In the genomic region with DNA sequence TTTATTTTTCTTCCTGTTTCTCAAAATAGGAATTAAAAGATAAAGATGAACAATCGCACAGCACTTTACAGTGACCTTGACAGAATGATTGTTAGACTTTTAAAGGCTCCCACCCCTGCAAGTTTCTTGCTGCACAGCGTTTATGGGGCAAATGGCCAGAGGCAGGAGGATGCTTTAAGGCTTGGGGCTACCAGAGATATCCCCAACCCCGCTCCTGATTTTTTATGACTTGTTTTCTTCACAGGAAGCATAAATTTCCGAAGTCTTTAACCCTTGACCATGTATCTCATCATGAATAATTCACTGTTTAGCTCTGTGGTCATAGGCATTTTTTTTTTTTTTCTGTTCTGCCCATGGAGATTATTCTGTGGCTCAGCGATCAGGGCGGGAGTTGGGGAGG, we compare ENCODE assay signal across 25 mouse cellular contexts. TPM values are rescaled to one million over a fixed set of nuclear protein-coding genes. Genes with fewer than 3 reads are reported as not detected.
A peak's percentile ranks its signal among the peaks of the same experiment; 100 is the strongest.
DNase-seq lines count a peak whose midpoint lies in the region; ATAC-seq and TF ChIP-seq lines count a peak whose summit lies in the region.
"Had no signal": no experiment of that assay in that cellular context is flagged by ENCODE, and none has a peak within 500 bp of the region (broad histone marks: within the 10 kb centered on the region; RNA-seq: fewer than 3 reads in every experiment).

No protein-coding gene starts in this region.

- peak; percentile 57; the same call in 1 of the 2 replicates for ATAC-seq in kidney, embryonic 14.5 days (ENCODE audit: low FRiP score, low TSS enrichment)
- no peak for ATAC-seq in liver, embryonic 11.5 days (replicated peaks; ENCODE audit: low FRiP score)
- ATAC-seq: CD4-positive, CD25-positive, alpha-beta regulatory T cell, adult 4 months; forebrain, embryonic 14.5 days had no signal

- H3K4me1 ChIP-seq in kidney, embryonic 14.5 days (ENCODE audit: control insufficient read depth, insufficient read depth, low read length): 0 out of 2 replicates have a peak, but pooled peaks cover 6% of the 10 kb centered on the region
- no peaks in the 10 kb centered on the region; the same call in 1 of the 2 replicates for H3K4me1 ChIP-seq in liver, adult 2 months (ENCODE audit: control insufficient read depth, insufficient read depth, low read length)
- no peaks in the 10 kb centered on the region for H3K4me1 ChIP-seq in liver, embryonic 11.5 days (replicated peaks; ENCODE audit: control insufficient read depth, insufficient read depth, low read length)
- no peaks in the 10 kb centered on the region for H3K4me1 ChIP-seq in limb, embryonic 10.5 days
- H3K4me1 ChIP-seq: embryonic facial prominence, embryonic 15.5 days; hindbrain, embryonic 12.5 days had no signal

- H3K27me3 ChIP-seq in kidney, embryonic 14.5 days (ENCODE audit: control insufficient read depth, insufficient read depth, low read length): no peaks in the 10 kb centered on the region
- H3K27me3 ChIP-seq in liver, adult 2 months (ENCODE audit: control insufficient read depth, insufficient read depth, low read length): no peaks in the 10 kb centered on the region
- H3K27me3 ChIP-seq in liver, embryonic 11.5 days (replicated peaks; ENCODE audit: control insufficient read depth, insufficient read depth, low read length): no peaks in the 10 kb centered on the region
- H3K27me3 ChIP-seq in limb, embryonic 10.5 days (ENCODE audit: low read depth, poor library complexity, severe bottlenecking): no peaks in the 10 kb centered on the region
- H3K27me3 ChIP-seq: embryonic facial prominence, embryonic 15.5 days; hindbrain, embryonic 12.5 days had no signal

- no peak overlapping the region for H3K4me2 ChIP-seq in kidney, embryonic 14.5 days (replicated peaks; ENCODE audit: low read depth, low read length)
- no peak overlapping the region for H3K4me2 ChIP-seq in liver, embryonic 11.5 days
- H3K4me2 ChIP-seq: embryonic facial prominence, embryonic 15.5 days; hindbrain, embryonic 12.5 days had no signal

- TF ChIP-seq POLR2A in liver, adult 2 months (IDR thresholded peaks at IDR 0.05; ENCODE audit: extremely low read depth, insufficient read depth, low read length): no peak

- H3K36me3 ChIP-seq in kidney, embryonic 14.5 days (ENCODE audit: control insufficient read depth, insufficient read depth, low read length): no peaks in the 10 kb centered on the region
- no peaks in the 10 kb centered on the region for H3K36me3 ChIP-seq in liver, adult 2 months (ENCODE audit: control insufficient read depth, insufficient read depth, low read length)
- H3K36me3 ChIP-seq in liver, embryonic 11.5 days (ENCODE audit: control insufficient read depth, insufficient read depth, low read length): no peaks in the 10 kb centered on the region
- no peaks in the 10 kb centered on the region for H3K36me3 ChIP-seq in limb, embryonic 10.5 days
- H3K36me3 ChIP-seq: embryonic facial prominence, embryonic 15.5 days; forebrain, embryonic 10.5 days; G1E; hindbrain, embryonic 12.5 days had no signal

- no peak overlapping the region for H3K9ac ChIP-seq in kidney, embryonic 14.5 days (ENCODE audit: low read depth, low read length)
- H3K9ac ChIP-seq in liver, adult 2 months (ENCODE audit: low read depth, low read length): no peak overlapping the region
- H3K9ac ChIP-seq in liver, embryonic 11.5 days (ENCODE audit: low read depth, low read length): no peak overlapping the region
- H3K9ac ChIP-seq: embryonic facial prominence, embryonic 15.5 days; hindbrain, embryonic 12.5 days had no signal

- peak; percentile 7 for DNase-seq in embryo, embryonic 10.5 days (ENCODE audit: low spot score)
- DNase-seq in embryo, embryonic 9.5 days (ENCODE audit: extremely low spot score): no peak
- DNase-seq in kidney, adult 11 months: no peak
- DNase-seq in liver, adult 2 months (ENCODE audit: extremely low read depth, low read depth, low spot score): peak; percentile 11
- DNase-seq in liver, embryonic 11.5 days (ENCODE audit: low spot score): no peak
- peak; percentile 13 to 16 for DNase-seq in kidney, postnatal 4 days
- DNase-seq in limb, embryonic 10.5 days (ENCODE audit: low spot score): no peak
- DNase-seq: adrenal gland, adult 8-10 months; B cell, adult 2 months; cerebellum, adult 11 months; cerebellum, adult 8-10 months; gastrocnemius, adult 2 months; gastrocnemius, postnatal 25 days; heart, postnatal 10 days; heart, postnatal 4 days had no signal

- H3K4me3 ChIP-seq in kidney, embryonic 14.5 days (ENCODE audit: low read length): no peak overlapping the region
- H3K4me3 ChIP-seq in liver, adult 2 months (ENCODE audit: insufficient read depth, low read depth, low read length): no peak overlapping the region
- no peak overlapping the region for H3K4me3 ChIP-seq in liver, embryonic 11.5 days (ENCODE audit: low read depth, low read length)
- H3K4me3 ChIP-seq in limb, embryonic 10.5 days: no peak overlapping the region
- H3K4me3 ChIP-seq: embryonic facial prominence, embryonic 15.5 days; erythroblast, embryonic 14.5 days; forebrain, embryonic 10.5 days; gastrocnemius, adult 2 months; hindbrain, embryonic 12.5 days had no signal

- H3K27ac ChIP-seq in kidney, embryonic 14.5 days (ENCODE audit: low read depth, low read length): no peak overlapping the region
- no peak overlapping the region for H3K27ac ChIP-seq in liver, adult 2 months (replicated peaks; ENCODE audit: insufficient read depth, low read depth, low read length)
- H3K27ac ChIP-seq in liver, embryonic 11.5 days (ENCODE audit: low read depth, low read length): no peak overlapping the region
- H3K27ac ChIP-seq in limb, embryonic 10.5 days: no peak overlapping the region
- H3K27ac ChIP-seq: embryonic facial prominence, embryonic 15.5 days; forebrain, embryonic 10.5 days; gastrocnemius, adult 2 months; hindbrain, embryonic 12.5 days had no signal

- no peaks in the 10 kb centered on the region for H3K9me3 ChIP-seq in kidney, embryonic 14.5 days (ENCODE audit: control insufficient read depth, low read length)
- H3K9me3 ChIP-seq in liver, embryonic 11.5 days (ENCODE audit: control insufficient read depth, low read length): no peaks in the 10 kb centered on the region
- H3K9me3 ChIP-seq in limb, embryonic 10.5 days (replicated peaks): no peaks in the 10 kb centered on the region
- H3K9me3 ChIP-seq: embryonic facial prominence, embryonic 15.5 days; forebrain, embryonic 10.5 days; hindbrain, embryonic 12.5 days had no signal

- no peak for TF ChIP-seq CTCF in liver, adult 2 months (IDR thresholded peaks at IDR 0.05; ENCODE audit: low read depth, low read length)

- 25% methylated on average over 6 of the region's 6 CpGs for WGBS in kidney, embryonic 14.5 days
- WGBS in liver, adult 2 months: 68% methylated on average over 6 of the region's 6 CpGs
- WGBS in liver, embryonic 11.5 days: 50% methylated on average over 6 of the region's 6 CpGs
- 60% methylated on average over 6 of the region's 6 CpGs for WGBS in limb, embryonic 10.5 days

- H3K79me2 ChIP-seq in liver, adult 2 months (ENCODE audit: control insufficient read depth, insufficient read depth, low read length): no peaks in the 10 kb centered on the region

RNA-seq across cellular contexts. Expression of gene Mb21d2, which starts 55.5 kb away (rescaled TPM):
- polyA plus RNA-seq in kidney, embryonic 14.5 days (2014; fragmentation: Nextera tagmentation; extraction: Ambion mirVana): 6.3 and 9.4 TPM in 2 replicates
- 8.3 and 8.6 TPM in 2 replicates for total RNA-seq in liver, adult 2 months (2014; rRNA removed)
- 14.1 and 14.7 TPM in 2 replicates for polyA plus RNA-seq in liver, adult 2 months (2012; rRNA removed)
- polyA plus RNA-seq in liver, embryonic 11.5 days (2014; fragmentation: Nextera tagmentation; extraction: Ambion mirVana): 4.2 and 4.7 TPM in 2 replicates
- polyA plus RNA-seq in limb, embryonic 10.5 days (2016; fragmentation: Nextera tagmentation; extraction: Ambion mirVana): 5.8 and 6.4 TPM in 2 replicates
- total RNA-seq: common myeloid progenitor, adult 5-6 weeks; G1E; granulocyte monocyte progenitor cell, adult 5-6 weeks had no signal
- polyA plus RNA-seq: CD4-positive, CD25-positive, alpha-beta regulatory T cell, adult 4 months; erythroblast, embryonic 14.5 days; G1E had no signal

Comparison
In these comparisons a context has a peak if more than half of its experiments do, and no peak if none do; other contexts are left out.
1. DNase-seq: peak in embryo, embryonic 10.5 days (single experiment), liver, adult 2 months (single experiment) and kidney, postnatal 4 days (2 of 2); none in embryo, embryonic 9.5 days (single experiment), kidney, adult 11 months (single experiment), liver, embryonic 11.5 days (single experiment) and limb, embryonic 10.5 days (single experiment).